Mouse (Mus musculus) gastrocnemius, postnatal 10 days (tissue): ENCODE results near the gene Casp1. TPM values are rescaled to one million over a fixed set of nuclear protein-coding genes. Genes with fewer than 3 reads are reported as not detected.

ENCODE experiments used
- total RNA-seq, 2 experiments: library from RNA; stranded (reverse); gene quantifications; 2 replicates each; pipeline ENCODE4 v1.2.3; 2021

Casp1 gene
- total RNA-seq, 2 experiments from 2014 or later: 0.31 to 0.68 TPM

Other genes starting within 250 kb of the Casp1 start
- gene Casp4, start 10.3 kb downstream of the Casp1 start, total RNA-seq: 1 to 10 TPM; 1.9 to 2.2 TPM
- 1 to 10 TPM; 7.5 to 8.4 TPM for gene Casp12, start 46.9 kb downstream of the Casp1 start, total RNA-seq